Mouse (Mus musculus) retina, postnatal 7 days (tissue): ENCODE measurements around the gene Gm20388.

Source experiments
- DNase-seq: peaks from one replicate; pipeline ENCODE4 v3.0.0-alpha.2; 2012; ENCODE audit warnings: low read depth, low spot score

The Gm20388 gene

DNA sequence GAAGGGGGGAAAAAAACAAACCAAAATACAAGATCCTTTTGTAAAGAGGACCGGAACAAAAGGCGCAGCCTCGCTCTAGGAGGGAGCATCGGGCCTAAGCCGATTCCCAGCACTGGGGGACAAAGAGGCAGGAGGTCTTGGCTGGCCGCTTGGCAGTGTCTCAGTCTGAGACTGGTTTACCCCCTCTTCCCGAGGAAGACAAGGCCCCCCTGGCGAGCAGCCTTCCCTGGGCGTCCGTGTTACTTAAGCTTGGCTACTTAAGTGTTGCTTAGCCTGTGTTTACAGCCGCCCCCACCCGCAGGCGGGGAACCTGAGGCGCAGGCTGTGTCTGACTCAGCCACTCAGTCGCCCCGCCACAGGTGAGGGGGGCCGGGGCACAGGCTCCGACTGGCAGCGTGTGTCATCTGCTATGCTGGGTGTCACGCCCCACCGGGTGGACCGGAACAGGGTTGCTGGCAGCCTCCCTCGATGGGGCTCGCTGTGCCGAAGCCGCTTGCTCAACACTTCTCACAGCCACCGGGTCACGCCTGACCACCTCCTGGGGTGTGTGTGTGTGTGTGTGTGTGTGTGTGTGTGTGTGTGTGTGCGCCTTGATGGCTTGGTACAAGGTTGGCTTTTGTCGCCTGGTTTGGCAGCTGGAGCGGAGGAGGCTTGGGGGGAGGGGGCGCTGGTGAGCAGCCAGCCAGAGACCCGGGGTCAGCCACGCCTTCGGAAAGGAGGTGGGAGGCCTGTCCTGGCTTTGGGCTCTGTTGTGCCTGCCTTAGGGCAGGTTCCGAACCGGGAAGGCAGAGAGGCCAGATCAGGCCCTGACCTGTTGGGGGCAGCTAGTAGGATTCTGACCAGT is 628.0 kb downstream of the Gm20388 start:
- no peak for DNase-seq

DNA sequence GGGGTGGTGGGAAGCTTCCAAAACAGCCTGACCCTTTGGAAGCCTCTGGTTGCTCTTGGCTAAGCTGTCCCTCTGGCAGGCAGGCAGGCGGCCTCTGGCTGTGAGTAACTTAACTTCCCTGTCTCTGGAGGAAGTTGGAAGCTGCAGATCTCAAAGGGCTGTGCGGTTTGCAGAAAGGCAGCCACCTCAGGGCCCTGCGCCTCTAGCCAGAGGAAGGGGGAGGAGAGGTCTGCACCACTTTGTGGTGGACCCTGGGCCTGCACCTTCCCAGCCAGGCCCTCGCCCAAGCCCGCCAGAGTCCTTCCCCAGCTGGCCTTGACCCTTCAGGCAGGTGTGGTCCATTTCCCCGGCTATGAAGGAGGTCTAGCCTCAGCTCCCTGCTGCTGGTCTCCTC is 628.7 kb downstream of the Gm20388 start:
- no peak for DNase-seq

DNA sequence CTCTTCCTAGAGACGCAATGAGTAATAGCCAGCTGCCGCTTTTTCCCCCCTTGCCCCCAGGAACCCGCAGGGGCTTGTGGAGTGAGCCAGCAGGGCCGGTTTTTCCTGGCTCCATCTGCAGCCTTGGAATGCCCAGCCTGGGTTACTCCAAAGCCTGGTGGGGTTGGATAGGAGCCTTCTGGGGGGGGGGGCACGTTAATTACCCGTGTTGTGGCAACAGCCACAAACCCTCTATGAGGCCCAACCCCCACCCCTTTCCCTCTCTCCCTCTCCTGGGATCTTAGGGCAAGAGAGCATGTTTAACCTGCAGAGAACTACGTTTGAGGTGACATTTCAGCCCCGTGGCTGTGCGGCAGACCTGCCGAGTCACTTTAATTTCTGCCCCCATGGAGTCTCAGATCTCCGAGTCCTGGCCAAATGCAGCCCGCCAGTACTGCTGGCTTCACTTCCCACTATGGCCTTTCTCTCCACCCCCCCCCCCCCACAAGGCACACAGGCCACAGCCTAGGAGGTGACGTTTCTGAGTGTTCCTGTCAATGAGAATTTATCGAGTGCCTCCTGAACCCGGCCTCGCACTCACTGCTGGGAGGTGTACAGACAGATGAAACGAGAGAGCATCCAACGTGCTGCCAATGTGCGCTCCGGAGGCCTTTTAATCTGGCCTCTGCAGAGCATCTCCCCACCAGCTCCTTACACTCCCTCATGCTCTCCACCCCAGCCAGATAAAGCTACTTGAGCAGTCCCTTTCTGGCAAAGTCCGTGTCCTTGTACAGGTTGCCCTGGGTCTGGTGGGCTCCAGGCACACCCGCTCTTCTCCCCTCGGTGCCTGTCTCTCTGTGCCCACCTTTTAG is 629.4 kb downstream of the Gm20388 start:
- no peak for DNase-seq

DNA sequence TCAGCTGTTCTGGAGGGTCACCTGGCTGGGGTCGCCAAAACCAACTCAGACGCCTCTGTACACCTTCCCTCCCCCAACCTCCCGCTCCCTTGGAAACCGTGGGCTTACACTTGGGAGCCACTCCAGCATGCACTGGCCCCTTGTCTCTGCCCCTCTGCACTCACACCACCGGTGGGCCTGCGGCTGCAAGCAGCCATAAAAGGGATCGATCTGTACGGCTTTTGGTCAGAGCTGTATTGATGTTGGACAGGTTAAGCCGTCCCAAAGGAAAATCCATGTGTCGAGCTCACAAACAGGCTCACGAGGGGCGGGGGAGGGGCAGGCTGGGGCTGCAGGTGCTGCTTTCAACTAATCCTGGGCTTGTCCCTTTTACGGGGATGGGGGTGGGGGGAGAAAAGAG is 632.4 kb downstream of the Gm20388 start:
- no peak for DNase-seq

DNA sequence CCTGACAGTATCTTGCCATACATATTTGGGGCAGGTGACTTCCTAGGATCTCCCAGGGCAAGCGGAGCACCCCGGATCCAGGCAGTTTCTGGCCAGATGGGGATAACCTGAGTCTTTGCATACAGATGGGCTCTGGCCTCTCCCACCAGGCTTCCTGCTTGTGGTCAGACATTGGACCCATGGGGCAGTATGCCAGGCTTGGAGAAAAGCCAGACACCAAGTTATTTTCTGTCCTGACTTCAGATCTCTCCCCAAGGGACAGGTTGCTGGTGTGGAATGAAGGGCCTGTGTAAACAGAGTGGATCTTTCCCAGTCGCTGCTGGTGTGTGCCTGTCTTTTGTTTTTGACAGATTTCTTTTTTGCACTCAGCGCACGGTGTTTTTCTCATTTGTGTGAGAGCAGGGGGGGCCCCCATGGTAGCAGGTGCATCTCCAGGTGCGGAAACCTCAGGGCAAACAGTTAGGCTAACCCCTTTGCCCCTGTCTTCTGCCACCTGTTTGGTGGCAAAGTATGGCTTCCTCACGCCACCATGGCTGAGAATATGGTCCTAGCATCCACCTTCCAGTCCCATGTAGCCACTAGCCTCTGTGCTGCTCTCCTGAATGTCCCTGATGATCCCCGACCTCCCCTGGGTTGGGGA is 632.9 kb downstream of the Gm20388 start:
- DNase-seq: no peak

DNA sequence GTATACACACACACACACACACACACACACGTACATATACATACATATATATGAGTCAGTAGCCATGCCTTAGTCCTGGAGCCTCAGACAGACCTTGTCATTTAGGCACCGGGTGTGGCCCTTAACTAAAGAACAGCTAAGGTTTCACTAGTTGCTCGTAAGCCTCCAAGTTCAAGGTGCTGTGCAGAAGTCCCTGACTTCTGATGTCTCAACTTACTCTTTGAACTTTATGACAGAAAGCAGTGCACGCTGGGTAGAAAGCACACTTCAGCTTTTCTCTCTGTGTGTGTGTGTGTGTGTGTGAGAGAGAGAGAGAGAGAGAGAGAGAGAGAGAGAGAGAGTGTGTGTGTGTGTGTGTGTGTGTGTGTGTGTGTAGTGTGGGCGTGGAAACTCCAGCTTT is 633.5 kb downstream of the Gm20388 start:
- DNase-seq: no peak

DNA sequence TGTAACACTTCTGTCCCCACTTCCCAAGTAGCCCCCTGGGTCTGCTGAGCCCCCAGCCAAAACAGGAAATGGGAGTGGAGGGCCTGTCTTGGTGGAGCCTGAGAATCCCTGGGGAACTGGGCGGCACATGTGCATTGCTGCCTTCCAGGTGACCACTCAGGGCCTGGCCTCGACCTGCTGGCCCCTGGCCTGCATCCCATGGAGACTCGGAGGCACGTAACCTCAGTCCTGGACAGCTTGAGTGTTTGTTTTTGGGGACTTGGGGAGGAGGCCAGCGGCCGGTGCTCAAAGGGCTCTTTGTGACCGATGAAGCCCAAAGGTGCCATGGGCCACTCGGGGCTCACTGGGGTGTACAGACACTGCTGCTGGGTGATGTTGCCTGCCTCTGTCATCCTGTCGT is 636.9 kb downstream of the Gm20388 start:
- no peak for DNase-seq

DNA sequence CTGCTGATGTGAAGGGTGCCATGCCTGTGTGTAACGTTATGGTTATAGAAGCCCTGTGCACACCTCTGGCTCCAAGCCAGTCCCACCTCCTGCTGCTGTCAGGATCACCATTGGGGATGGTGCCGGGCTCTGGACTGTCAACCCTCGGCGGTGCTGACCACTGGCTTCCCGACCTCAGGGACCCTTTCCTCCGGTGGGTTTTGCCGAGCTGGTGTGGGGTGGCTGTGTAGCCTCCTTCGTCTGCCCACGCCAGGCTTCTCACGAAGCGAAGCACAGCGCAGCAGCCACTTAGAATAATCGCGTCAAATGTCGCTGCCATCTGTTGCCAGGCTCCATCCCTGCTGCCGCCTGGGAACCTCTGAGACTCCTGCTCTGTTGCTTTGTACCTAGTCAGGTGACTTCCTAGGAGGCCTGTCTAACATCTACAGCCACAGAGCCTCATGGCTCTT is 637.7 kb downstream of the Gm20388 start:
- DNase-seq: no peak

DNA sequence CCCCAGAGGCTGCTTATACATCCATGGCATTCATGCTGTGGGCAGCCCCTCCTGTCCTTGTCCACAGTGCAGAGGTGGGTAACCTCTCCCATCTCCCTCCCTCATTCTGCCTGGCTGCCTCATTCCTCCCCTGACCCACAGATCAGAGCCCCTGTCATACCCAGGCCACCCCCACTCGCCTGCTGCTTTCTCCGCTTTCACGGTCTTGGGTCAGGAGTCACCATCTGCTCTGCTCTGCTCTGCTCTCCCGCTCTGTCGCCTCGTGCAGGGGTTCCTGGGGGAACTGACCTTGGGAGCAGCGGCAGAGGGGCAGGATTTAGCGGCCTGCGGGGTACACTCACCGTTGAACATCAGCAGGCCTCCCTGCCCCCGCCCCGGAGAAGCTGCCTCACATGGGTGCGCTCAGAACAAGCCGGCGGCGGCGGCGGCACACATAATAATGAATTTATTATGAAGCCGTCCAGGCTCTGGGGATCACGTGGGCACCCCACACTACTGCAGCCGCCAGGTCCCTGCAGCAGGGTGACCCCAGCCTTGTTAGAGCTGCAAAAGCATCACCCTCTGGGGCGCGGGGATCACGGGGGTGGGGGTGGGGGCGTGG is 638.8 kb downstream of the Gm20388 start:
- DNase-seq: no peak

DNA sequence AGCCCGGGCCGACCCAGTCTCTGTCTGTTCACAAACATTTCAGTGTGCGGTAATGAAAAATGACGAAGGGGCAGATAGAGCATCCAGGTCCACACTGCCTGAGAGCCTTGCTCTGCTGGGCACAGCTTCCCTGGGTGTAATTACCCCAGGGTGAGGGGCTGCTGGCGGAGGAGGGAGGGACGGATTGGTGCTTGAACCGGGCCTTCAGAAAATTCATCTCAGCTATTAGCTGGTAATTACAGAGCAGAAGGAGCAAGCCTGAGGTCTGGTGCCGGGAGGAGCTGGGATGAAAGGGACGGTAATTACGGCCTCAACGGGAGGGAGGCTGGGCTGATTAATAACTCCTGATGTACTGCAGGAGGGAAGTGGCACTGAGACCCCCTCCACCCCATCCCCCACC is 639.3 kb downstream of the Gm20388 start:
- no peak for DNase-seq

DNA sequence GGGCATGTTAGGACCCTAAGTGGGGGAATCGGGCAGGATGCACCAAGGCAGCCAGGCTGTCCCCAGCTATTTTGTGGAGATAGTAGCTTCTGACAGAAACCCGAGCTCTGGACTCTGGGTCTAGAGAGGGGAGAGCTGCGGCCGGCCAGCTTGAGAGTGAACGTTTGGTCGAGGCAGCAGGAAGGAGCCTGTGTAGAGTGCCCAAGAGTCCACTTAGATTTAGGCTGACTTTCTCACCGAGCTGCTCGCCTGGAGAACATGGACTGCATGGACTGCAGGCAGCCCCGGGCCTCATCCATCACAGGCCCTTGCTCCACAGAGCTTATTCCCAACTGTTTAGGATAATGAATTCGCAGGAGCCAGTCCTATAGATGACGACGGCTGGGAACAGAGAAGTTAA is 639.8 kb downstream of the Gm20388 start:
- no peak for DNase-seq

DNA sequence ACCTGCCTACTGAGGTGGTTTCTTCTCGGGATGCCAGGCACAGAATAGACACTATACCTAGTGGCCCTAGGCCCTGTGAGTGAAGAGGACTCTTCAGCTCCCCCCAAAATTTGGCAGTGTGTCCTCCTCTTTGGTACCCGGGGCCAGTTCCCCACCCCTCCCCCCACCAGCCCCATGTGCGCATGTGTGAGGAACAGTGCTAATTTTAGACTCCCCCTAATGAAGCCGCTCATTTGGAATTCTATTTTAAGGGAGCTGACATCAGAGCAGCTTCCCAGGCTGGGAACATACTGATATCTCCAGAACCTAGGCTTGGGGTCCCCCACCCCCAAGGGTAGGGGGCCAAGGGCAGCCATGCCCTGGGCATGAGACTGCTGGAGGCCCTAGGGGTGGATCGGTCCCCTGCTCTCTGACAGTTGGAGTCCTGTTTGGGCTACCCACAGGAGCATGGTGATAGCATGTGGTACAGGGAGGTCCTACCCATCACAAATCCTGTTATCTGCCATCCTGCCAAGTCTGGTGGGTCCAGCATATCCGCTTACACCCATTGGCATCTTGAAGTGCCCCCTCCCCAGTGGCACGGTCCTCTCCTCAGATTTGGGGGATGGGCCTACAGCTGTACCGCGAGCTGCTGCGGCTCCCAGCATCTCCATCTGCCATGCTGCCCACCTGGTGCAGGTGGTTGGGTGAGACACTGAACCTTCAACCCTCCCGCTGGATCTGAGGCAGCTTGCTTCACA is 640.5 kb downstream of the Gm20388 start:
- DNase-seq: no peak

DNA sequence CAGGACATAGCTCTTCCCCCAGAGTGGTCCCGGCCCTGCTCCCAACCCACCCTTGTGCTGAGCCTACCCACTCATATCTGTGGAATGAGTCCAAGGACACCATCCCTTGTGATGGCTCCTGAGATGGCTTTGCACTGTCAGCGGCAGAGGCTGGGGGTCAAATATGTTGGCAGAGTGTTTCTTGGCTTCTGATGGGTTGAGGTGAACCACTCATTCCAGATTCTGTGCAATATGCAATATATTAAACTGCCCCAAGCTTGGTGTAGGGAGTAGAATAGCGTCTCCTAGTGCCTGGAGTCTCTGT is 641.0 kb downstream of the Gm20388 start:
- DNase-seq: no peak

DNA sequence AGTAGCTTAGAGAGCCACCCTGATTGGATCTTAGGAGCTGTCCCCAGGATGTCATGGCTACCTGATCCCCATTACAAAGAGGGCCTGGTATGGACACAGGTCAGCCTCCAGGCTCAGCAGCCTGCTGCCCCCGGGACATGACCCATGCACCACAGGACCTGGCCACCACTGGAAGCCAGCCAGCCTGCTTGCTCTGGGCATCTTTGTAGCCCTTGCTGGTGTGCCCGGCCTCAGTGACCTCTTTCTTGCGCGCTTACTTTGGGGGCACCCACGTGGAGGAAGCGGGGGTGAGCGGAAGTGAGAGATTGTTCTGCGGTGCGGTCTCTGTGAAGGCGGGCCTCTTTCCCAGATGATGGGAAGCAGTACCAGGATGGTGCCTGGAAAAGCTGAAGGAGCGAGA is 641.9 kb downstream of the Gm20388 start:
- DNase-seq: no peak

DNA sequence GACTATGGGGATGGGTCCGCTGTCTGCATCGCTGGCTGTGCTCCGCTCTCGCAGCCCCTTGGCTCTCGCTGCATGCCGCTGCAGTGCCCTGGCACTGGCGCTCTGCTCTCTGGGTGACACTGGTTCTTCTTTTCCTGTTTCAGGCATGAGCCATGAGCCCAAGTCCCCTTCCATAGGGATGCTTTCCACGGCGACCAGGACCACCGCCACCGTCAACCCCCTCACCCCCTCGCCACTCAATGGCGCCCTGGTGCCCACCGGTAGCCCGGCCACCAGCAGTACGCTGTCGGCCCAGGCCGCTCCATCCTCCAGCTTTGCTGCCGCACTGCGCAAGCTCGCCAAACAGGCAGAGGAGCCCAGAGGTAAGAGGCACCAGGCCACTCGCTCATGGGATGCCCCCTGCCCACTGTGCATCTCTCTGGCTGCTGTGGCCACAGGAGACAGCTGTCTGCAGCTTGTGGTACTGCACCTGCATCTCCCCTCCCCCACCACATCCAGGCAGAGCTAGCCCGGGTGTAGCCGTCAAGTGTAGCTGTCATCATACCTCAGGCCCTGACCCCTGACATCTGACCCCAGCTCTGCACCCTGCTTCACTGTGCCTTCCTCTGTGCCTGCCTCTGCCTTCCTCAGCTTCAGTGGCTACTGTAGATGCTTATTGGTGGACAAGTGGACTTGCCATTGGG is 642.9 kb downstream of the Gm20388 start:
- DNase-seq: no peak

DNA sequence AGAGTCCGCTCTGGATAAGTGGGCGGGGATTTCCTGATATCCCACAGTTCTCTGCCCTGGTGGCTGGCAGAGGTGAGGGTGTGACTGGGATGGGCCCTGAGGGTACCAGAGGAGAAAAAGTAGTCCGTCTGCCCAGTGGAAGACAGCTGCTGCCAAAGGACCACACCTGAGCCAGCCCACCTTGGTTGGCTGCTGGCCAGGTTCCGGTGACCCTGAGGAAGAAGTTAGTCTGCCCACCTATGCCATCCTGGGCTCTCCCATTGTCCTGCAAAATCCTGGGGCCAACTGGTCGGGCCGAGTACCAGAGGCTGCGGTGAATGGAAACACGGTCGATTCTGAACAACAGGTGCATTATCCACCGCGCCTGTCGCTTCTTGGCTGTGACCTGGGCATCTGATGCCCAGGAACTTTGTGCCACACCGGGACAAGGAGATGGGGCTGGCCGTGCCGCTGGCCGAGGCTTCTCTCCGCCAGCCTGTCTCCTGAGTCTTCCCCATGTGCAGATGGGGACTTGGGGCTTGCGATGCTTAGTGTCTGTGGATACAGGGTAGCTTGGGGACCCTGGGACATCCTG is 643.9 kb downstream of the Gm20388 start:
- DNase-seq: no peak

DNA sequence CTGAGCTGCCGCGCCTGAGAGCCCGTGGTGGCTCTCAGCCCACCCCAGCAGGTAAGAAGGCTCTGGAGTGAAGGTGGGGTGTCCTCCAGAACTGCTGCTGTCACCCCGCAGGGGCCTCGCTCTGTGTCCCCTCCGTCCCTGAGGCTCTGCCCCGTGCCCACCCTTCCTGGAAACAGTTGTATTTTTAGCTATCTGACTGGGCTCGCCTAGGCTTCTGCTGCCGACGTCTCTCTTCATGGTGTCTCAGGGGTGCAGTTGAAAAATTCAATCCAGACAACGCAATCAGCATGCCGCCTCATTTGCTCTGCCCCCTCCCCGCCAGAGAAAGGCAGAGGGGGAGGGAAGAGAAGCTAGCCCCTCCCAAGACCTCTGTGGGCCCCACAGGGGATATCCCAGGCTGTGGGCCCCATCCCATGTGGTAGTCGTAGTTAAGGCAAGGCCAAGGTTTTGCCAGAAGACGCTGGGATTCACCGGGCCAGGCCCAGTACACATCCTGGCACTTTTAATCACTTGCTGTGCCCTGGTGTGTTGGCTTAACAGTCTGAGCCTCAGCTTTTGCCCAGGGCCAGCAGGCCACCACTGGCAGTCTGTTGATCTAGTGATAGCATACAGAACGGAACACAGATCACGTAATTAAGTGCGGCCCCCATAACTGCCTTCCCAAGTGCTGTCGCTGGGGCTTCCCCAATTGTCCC is 645.7 kb downstream of the Gm20388 start:
- DNase-seq: no peak

DNA sequence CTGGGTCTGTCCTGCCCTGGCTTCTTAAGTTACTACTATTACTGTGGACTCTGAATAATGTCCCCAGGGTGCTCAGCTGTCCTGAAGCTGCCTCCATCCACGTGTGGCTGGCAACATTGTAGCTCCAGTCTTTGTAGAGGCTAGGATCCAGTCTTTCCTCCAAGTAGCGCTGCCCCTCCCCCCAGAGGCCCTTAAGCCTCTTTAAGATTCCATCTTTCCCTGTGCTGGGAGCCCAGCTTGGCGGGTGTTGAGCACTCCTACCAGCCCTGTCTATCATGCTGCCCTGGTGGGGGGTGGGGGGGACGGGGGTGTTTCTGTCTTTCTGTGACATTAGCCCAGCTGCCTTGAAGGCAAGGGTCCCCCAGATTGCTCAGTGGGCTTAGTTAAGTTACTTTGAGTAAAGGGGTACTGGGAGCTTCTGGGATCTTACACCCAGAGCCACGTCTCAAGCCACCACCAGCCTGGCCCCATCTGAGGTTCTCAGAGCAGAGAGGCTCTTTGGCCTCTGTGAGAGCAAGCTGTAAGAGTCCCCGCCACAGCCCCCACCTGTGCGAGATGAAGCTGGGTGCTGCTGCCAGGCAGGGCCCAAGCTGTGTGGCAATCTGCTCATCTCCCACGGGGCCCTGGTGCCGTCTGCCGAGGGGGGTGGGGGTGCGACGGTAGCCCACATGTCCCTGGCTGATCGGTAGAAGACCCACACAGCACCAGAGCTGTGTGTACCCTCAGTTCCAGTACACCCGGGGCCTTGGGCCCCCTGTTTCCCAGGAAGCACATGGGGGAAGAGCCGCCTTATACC is 646.7 kb downstream of the Gm20388 start:
- peak; percentile 61 for DNase-seq

DNA sequence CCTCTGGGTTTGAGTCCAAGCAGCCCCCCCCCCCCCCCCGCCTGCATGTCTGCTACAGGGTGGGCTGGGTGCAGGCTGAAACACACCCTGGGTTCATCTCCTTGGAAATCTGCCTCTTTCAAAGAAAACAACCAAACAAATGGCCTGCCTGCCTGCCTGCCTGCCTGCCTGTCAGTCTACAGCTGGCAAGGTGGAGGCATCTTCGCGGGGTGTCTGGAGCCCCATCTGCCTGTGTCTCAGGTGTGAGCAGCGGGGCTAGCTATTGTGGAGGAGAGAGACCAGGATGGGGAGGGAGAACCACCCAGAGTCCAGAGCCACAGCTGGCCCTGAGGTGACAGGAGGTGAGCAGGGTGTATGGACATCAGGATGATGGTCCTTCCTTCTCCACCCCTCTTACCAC is 647.5 kb downstream of the Gm20388 start:
- DNase-seq: no peak
